Mouse (Mus musculus): ENCODE data around the gene Mink1. TPM values are rescaled to one million over a fixed set of nuclear protein-coding genes. Genes with fewer than 3 reads are reported as not detected.
A peak's percentile ranks its signal among the peaks of the same experiment; 100 is the strongest.

The Mink1 gene
- total and polyA plus RNA-seq, 2 experiments from 2014 or later, result 17.1 to 80.9 TPM

GRCm38 (mm10) chr11:70652029-70652883 lies 89.6 kb downstream of the Mink1 start:
- DNase-seq (ENCODE audit: low spot score) (no peak), ATAC-seq (ENCODE audit: low FRiP score) (no peak)
- H3K9me3 ChIP-seq (ENCODE audit: low read length), result no peaks in the 10 kb centered on the region
- no peak overlapping the region for H3K4me3 ChIP-seq (ENCODE audit: low read depth, low read length)
- H3K36me3 ChIP-seq (ENCODE audit: insufficient read depth, low read length), result peaks cover 27% of the 10 kb centered on the region
- peaks cover 10% of the 10 kb centered on the region for H3K4me1 ChIP-seq (ENCODE audit: insufficient read depth, low read length)
- peak overlapping the region; percentile 72 for H3K4me2 ChIP-seq (ENCODE audit: low read depth, low read length, poor library complexity, severe bottlenecking)
- H3K27me3 ChIP-seq (ENCODE audit: insufficient read depth, low read length), result no peaks in the 10 kb centered on the region
- TF ChIP-seq CTCF (IDR thresholded peaks at IDR 0.05), result no peak
- peak overlapping the region; percentile 98; the same call in 1 of the 2 replicates for H3K9ac ChIP-seq (replicated peaks; ENCODE audit: low read length, poor library complexity, severe bottlenecking)
- 76% methylated on average over 12 of the region's 12 CpGs for WGBS
- no peak overlapping the region for H3K27ac ChIP-seq (ENCODE audit: low read depth, low read length)

- H3K9me3 ChIP-seq (ENCODE audit: low read length), result no peaks in the 10 kb centered on the region
- H3K27me3 ChIP-seq (ENCODE audit: insufficient read depth, low read length), result no peaks in the 10 kb centered on the region
- peak overlapping the region; percentile 97; the same call in 1 of the 2 replicates for H3K27ac ChIP-seq (ENCODE audit: low read depth, low read length)
- peaks cover 27% of the 10 kb centered on the region for H3K36me3 ChIP-seq (ENCODE audit: insufficient read depth, low read length)
- peaks cover 9% of the 10 kb centered on the region for H3K4me1 ChIP-seq (ENCODE audit: insufficient read depth, low read length)
- peak overlapping the region; percentile 98 for H3K9ac ChIP-seq (replicated peaks; ENCODE audit: low read length, poor library complexity, severe bottlenecking)
- DNase-seq (ENCODE audit: low spot score), result no peak
- ATAC-seq (ENCODE audit: low FRiP score), result no peak
- peak overlapping the region; percentile 72 for H3K4me2 ChIP-seq (ENCODE audit: low read depth, low read length, poor library complexity, severe bottlenecking)
- peak overlapping the region; percentile 99 for H3K4me3 ChIP-seq (ENCODE audit: low read depth, low read length)
- TF ChIP-seq CTCF (IDR thresholded peaks at IDR 0.05), result no peak
- 66% methylated on average over 6 of the region's 6 CpGs for whole genome bisulfite sequencing
Measured at GRCm38 (mm10) chr11:70652884-70653344, 90.2 kb downstream of the Mink1 start.

GRCm38 (mm10) chr11:70653345-70654197 lies 90.9 kb downstream of the Mink1 start:
- H3K4me3 ChIP-seq (ENCODE audit: low read depth, low read length), result peak overlapping the region; percentile 99
- H3K27me3 ChIP-seq (ENCODE audit: insufficient read depth, low read length), result no peaks in the 10 kb centered on the region
- H3K27ac ChIP-seq (ENCODE audit: low read depth, low read length), result peak overlapping the region; percentile 97
- H3K9ac ChIP-seq (replicated peaks; ENCODE audit: low read length, poor library complexity, severe bottlenecking), result peak overlapping the region; percentile 98
- peak; percentile 70 for ATAC-seq (ENCODE audit: low FRiP score)
- H3K4me1 ChIP-seq (ENCODE audit: insufficient read depth, low read length), result peaks cover 8% of the 10 kb centered on the region
- WGBS, result 1% methylated on average over 57 of the region's 63 CpGs
- no peak for TF ChIP-seq CTCF (IDR thresholded peaks at IDR 0.05)
- H3K9me3 ChIP-seq (ENCODE audit: low read length), result no peaks in the 10 kb centered on the region
- peak; percentile 62 for DNase-seq (ENCODE audit: low spot score)
- peak overlapping the region; percentile 72 for H3K4me2 ChIP-seq (ENCODE audit: low read depth, low read length, poor library complexity, severe bottlenecking)
- peaks cover 26% of the 10 kb centered on the region for H3K36me3 ChIP-seq (ENCODE audit: insufficient read depth, low read length)

- H3K36me3 ChIP-seq (ENCODE audit: insufficient read depth, low read length), result peaks cover 19% of the 10 kb centered on the region
- DNase-seq (ENCODE audit: low spot score), result peak; percentile 88
- H3K9me3 ChIP-seq (ENCODE audit: low read length), result no peaks in the 10 kb centered on the region
- WGBS, result under 1% methylated on average over 57 of the region's 61 CpGs
- no peaks in the 10 kb centered on the region for H3K27me3 ChIP-seq (ENCODE audit: insufficient read depth, low read length)
- ATAC-seq (ENCODE audit: low FRiP score), result peak; percentile 54
- peak within 1 kb of the TSS; percentile 99 for H3K4me3 ChIP-seq (ENCODE audit: low read depth, low read length)
- peak within 1 kb of the TSS; percentile 72 for H3K4me2 ChIP-seq (ENCODE audit: low read depth, low read length, poor library complexity, severe bottlenecking)
- peak within 1 kb of the TSS; percentile 97 for H3K27ac ChIP-seq (ENCODE audit: low read depth, low read length)
- H3K4me1 ChIP-seq (ENCODE audit: insufficient read depth, low read length), result peaks cover 8% of the 10 kb centered on the region
- peak within 1 kb of the TSS; percentile 98 for H3K9ac ChIP-seq (replicated peaks; ENCODE audit: low read length, poor library complexity, severe bottlenecking)
- no peak for TF ChIP-seq CTCF (IDR thresholded peaks at IDR 0.05)
Measured at GRCm38 (mm10) chr11:70654198-70654922, 91.7 kb downstream of the Mink1 start, which contains the start of gene Pfn1. Gene Pfn1 (minus strand): TSS chr11:70654644.

- peak; percentile 88 for DNase-seq (ENCODE audit: low spot score)
- TF ChIP-seq CTCF (IDR thresholded peaks at IDR 0.05), result no peak
- H3K27ac ChIP-seq (ENCODE audit: low read depth, low read length), result peak overlapping the region; percentile 97
- H3K36me3 ChIP-seq (ENCODE audit: insufficient read depth, low read length), result peaks cover 12% of the 10 kb centered on the region
- WGBS, result under 1% methylated on average over 44 of the region's 48 CpGs
- H3K4me3 ChIP-seq (ENCODE audit: low read depth, low read length), result peak overlapping the region; percentile 99
- peak; percentile 55 for ATAC-seq (ENCODE audit: low FRiP score)
- H3K4me1 ChIP-seq (ENCODE audit: insufficient read depth, low read length), result peaks cover 8% of the 10 kb centered on the region
- peak overlapping the region; percentile 72 for H3K4me2 ChIP-seq (ENCODE audit: low read depth, low read length, poor library complexity, severe bottlenecking)
- no peaks in the 10 kb centered on the region for H3K27me3 ChIP-seq (ENCODE audit: insufficient read depth, low read length)
- H3K9me3 ChIP-seq (ENCODE audit: low read length), result no peaks in the 10 kb centered on the region
- peak overlapping the region; percentile 98 for H3K9ac ChIP-seq (replicated peaks; ENCODE audit: low read length, poor library complexity, severe bottlenecking)
Measured at GRCm38 (mm10) chr11:70654923-70655570, 92.4 kb downstream of the Mink1 start.
